In genomic region chr11:119653336-119653735, GRCm38 (mm10) we compare ENCODE assay signal across 19 mouse cellular contexts. TPM values are rescaled to one million over a fixed set of nuclear protein-coding genes. Genes with fewer than 3 reads are reported as not detected.
A peak's percentile ranks its signal among the peaks of the same experiment; 100 is the strongest.
DNase-seq lines count a peak whose midpoint lies in the region; TF ChIP-seq lines count a peak whose summit lies in the region.
"Had no signal": no experiment of that assay in that cellular context is flagged by ENCODE, and none has a peak within 500 bp of the region (broad histone marks: within the 10 kb centered on the region; RNA-seq: fewer than 3 reads in every experiment).

No protein-coding gene starts in this region.

- H3K27me3 ChIP-seq in E14TG2a.4 (ENCODE audit: insufficient read depth, low read length), result no peaks in the 10 kb centered on the region
- H3K27me3 ChIP-seq: embryonic facial prominence, embryonic 12.5 days; forebrain, embryonic 15.5 days; hindbrain, embryonic 13.5 days; Patski had no signal

- no peaks in the 10 kb centered on the region for H3K36me3 ChIP-seq in E14TG2a.4 (ENCODE audit: insufficient read depth, low read length)
- H3K36me3 ChIP-seq: embryonic facial prominence, embryonic 12.5 days; forebrain, embryonic 15.5 days; hindbrain, embryonic 13.5 days had no signal

- H3K4me1 ChIP-seq in E14TG2a.4 (replicated peaks; ENCODE audit: low read depth, low read length), result peaks cover 72% of the 10 kb centered on the region
- H3K4me1 ChIP-seq: forebrain, embryonic 15.5 days had no signal

- H3K9me3 ChIP-seq in E14TG2a.4 (ENCODE audit: low read length), result no peaks in the 10 kb centered on the region
- H3K9me3 ChIP-seq: embryonic facial prominence, embryonic 12.5 days; forebrain, embryonic 15.5 days; heart, embryonic 10.5 days; hindbrain, embryonic 13.5 days had no signal

- H3K4me3 ChIP-seq in layer of hippocampus, adult 2 months, result no peak overlapping the region
- H3K4me3 ChIP-seq in E14TG2a.4 (replicated peaks; ENCODE audit: low read length), result peak overlapping the region; percentile 33; the same call in 1 of the 2 replicates
- H3K4me3 ChIP-seq: embryonic facial prominence, embryonic 12.5 days; forebrain, embryonic 15.5 days; heart, embryonic 10.5 days; hindbrain, embryonic 13.5 days had no signal

- 0 out of 2 replicates have a peak overlapping the region, but pooled peaks have one; percentile 43 for H3K27ac ChIP-seq in layer of hippocampus, adult 2 months
- H3K27ac ChIP-seq: embryonic facial prominence, embryonic 12.5 days; forebrain, embryonic 15.5 days; heart, embryonic 10.5 days; hindbrain, embryonic 13.5 days; hindbrain, postnatal 0 days had no signal

- no peak for TF ChIP-seq CTCF in layer of hippocampus, adult 2 months (conservative IDR thresholded peaks at IDR 0.05)
- no peak for TF ChIP-seq CTCF in E14TG2a.4 (conservative IDR thresholded peaks at IDR 0.05; ENCODE audit: low read length)

- DNase-seq in layer of hippocampus, adult 2 months (ENCODE audit: low spot score in 2 of 2), result no peak
- DNase-seq in layer of hippocampus, postnatal 10 days (ENCODE audit: low spot score in 2 of 2), result no peak
- DNase-seq in adipocyte (ENCODE audit: low spot score), result peak; percentile 21
- DNase-seq in adrenal gland, postnatal 25 days, result peak; percentile 47
- no peak for DNase-seq in cerebellum, adult 9-11 months
- DNase-seq in spleen, postnatal 36 days (ENCODE audit: low spot score in 2 of 2), result no peak
- DNase-seq: cerebellum, adult 2 months; cerebellum, postnatal 25 days; gastrocnemius, postnatal 36 days; heart, adult 18-20 months; heart, postnatal 10 days; kidney, adult 18-20 months had no signal

RNA-seq across cellular contexts. Expression of gene Rptor, which starts 50.6 kb away (rescaled TPM):
- total RNA-seq in layer of hippocampus, adult 2 months (2021), result 10 to 100 TPM; 62.3 to 66.1 TPM
- 10 to 100 TPM; 50.2 to 61.3 TPM for total RNA-seq in layer of hippocampus, postnatal 10 days (2021)
- 50.8 and 62.6 TPM in 2 replicates for total RNA-seq in adrenal gland, postnatal 25 days (2021)

Comparison
In these comparisons a context has a peak if more than half of its experiments do, and no peak if none do; other contexts are left out.
1. DNase-seq: peak in adipocyte (single experiment) and adrenal gland, postnatal 25 days (single experiment); none in layer of hippocampus, adult 2 months (0 of 2), layer of hippocampus, postnatal 10 days (0 of 2), cerebellum, adult 9-11 months (single experiment) and spleen, postnatal 36 days (0 of 2).